Mouse (Mus musculus) spleen, adult 18-20 months (tissue): ENCODE results near the gene Cep63.
A peak's percentile ranks its signal among the peaks of the same experiment; 100 is the strongest.

Source experiments
- DNase-seq, 2 experiments: peaks; one replicate each; pipeline ENCODE4 v3.0.0; 2022; ENCODE audit warnings: mixed read lengths in 2 of 2

Cep63 gene

GRCm38 (mm10) chr9:102629052-102629451, 2.7 kb upstream of the Cep63 start:
- no peak for DNase-seq

- no peak for DNase-seq
These were observed 1.1 kb upstream of the Cep63 start for GRCm38 (mm10) chr9:102627442-102627841.

DNA sequence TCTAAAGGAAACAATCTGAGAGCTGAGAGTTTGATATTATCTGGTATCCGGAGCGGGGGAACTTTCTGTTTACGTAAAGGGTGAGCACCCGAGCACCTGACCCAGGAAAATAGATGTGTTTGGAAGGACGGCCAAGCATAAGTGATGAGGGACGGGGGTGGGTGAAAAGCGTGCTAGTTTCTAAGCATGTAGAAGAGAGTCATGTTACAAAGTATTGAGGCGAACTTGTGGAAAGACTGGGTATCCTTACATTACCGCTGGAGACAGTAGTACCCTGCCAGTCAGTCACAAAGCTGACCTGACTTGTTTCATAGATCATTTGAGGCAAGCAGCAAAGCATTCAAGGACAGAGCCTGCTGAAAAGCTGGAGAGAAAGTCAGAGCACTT, 498 bp upstream of the Cep63 start:
- no peak for DNase-seq

- peak in 1 of 2 experiments; percentile 10 for DNase-seq
These were observed 842 bp downstream of the Cep63 start for GRCm38 (mm10) chr9:102625401-102625982.

DNA sequence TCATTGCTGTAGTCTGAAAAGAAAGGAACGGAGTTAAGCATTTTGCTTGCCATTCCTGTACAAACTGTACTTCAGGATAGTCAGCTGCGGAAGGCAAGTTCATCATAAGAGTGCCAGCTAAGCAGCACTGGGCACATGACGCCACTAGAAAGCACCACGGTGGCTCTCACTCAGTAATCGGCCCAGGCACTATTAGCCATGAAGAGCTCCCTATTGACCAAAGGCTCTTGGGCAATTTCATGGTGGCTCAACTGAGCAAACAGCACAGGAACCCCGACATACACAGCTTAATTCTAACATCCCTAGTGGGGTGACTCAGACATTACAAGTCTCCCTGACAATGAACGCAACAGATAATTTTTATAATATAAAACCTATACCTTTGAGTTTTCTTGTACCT, 2.8 kb downstream of the Cep63 start:
- no peak for DNase-seq

- no peak for DNase-seq
These were observed 3.5 kb downstream of the Cep63 start for GRCm38 (mm10) chr9:102622876-102623275.

DNA sequence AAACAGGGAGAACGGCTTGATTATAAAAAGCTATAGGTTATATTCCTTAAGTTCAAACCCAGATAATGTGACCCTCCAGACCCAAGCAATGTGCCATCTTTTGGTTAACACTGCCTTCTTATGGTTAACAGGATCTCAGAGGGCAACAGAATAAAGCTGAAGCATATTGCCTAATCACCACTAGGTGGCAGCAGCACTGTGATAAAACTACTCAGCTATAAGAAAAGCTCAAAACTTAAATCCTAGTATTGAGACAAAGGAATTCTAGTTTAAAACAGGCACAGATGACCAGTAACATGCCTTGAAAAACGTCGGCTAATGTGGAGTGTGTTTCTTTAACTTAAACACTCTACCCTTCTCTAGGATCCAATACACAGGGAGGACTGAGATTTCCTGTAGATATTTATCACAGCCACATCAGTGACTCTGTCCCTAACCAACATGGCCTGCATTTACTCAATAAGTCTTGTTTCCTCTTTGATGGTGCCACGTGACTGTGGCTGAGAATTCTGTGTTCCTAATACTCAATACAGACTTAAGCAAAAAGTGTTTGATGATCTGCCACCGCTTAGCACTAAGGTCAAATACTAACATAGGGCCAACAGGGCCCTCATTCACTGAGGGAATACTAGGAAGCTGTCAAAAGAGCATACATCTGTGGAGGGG, 4.0 kb downstream of the Cep63 start:
- DNase-seq, result peak in 1 of 2 experiments; percentile 27

DNA sequence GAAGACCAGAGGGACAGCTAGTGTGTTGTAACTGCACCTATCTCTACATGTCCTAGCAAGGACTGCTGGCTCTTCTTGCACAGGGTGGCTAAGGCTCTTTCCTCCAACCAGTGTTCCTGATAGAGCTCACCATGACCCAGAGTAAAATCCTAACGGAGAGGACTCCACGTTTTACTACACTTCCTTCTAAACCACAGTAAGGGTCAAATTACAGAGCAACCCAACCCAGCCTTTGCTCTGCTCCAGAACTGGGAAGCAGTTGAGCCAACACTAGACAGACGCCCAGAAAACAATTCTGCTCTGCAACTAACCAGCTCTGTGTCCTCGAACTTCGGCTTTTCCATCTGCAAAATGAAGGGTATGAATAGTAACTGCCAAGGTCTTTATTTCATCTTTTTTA, 4.9 kb downstream of the Cep63 start:
- DNase-seq, result no peak

DNA sequence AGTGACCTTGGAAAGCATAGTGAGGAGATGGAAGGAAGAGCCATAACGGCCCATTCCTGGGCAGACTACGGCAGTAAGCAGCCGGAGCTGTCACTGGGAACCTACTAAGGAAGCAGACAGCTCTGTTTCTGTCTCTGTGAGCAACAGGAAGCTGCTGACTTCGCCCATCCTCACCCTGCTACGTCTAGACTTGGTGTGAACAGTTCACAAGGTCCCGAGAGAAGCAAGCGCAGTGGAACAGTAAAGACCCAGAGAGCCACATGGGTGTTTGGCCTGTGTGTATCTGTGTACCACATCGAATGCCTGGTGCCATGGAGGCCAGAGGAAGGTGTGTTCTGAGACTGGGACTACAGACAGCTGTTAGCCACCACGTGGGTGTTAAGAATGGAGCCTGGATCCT, 10.1 kb downstream of the Cep63 start:
- DNase-seq, result no peak

DNA sequence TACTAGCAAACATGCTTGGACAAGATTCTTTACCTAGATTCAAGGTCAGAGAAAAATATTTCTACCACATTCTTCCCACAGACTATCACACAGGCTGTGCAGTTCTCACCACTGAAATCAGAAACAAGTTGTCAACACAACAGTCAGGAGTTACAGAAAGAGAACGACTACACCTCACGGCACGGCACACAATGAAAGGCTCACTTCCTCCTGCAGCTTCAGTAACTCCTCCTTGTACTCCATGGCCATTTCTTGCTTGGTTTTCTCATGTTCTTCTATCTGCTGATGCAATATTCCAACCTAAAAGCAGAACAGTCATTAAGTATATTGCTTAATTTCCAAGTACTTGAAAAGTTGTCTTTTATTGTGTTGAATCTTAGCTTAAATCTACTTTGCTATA, 11.3 kb downstream of the Cep63 start:
- no peak for DNase-seq

- no peak for DNase-seq
These were observed 17.1 kb downstream of the Cep63 start for GRCm38 (mm10) chr9:102609221-102609620.

DNA sequence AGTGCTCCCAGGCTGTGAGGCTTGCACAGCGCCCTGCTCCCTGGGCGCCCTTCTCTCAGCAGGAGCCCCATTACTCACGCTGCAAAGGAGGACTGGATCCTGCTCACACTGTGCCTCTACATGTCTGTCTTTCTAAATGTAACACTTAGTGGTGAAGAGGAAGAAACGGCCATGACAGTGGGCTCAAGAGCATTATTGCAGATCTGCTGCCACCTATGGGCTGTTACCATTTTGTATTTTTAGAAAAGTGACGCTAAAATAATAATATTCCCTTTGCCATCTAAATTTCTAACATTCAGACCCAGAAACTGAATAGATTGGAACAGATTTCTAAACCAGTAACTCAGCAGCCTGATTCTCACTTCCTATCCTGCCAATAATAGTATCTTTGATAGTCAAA, 18.9 kb downstream of the Cep63 start:
- DNase-seq, result no peak

DNA sequence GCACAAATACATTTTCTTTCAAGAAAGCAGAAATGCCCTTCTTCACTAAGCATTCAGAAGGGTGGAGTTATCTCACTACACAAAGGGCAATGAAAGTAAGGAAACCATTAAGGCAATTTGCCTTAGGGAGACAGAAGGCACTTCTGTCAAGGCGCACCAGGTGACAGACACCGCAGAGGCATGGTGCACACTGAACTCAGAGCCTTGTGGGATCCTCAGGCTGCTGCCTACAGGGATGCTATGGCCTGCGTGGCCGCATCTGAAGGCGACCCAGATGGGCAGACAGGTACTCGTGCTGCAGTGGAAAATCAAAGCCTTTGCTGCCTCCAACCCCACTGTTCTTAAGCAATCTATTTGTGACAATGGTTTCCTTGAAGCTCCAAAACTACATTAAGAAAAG, 21.2 kb downstream of the Cep63 start:
- DNase-seq, result no peak

DNA sequence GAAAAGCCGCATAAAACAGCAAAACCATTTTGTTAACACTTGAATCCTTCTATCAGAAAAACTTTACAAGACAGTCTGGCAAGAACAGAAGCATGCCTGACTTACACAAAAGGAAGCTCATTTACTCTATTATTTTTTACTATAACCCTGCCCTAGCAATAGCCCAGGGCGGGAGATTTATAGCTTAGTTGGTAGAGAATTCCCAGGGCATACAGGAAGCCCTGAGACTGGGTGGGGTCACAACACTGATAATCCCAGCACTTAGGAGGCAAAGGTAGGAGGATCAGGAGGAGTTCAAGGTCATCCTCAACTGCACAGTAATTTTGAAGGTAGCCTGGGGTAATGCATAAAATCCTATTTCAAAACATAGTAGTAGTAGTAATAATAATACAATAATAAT, 24.7 kb downstream of the Cep63 start:
- DNase-seq, result no peak

DNA sequence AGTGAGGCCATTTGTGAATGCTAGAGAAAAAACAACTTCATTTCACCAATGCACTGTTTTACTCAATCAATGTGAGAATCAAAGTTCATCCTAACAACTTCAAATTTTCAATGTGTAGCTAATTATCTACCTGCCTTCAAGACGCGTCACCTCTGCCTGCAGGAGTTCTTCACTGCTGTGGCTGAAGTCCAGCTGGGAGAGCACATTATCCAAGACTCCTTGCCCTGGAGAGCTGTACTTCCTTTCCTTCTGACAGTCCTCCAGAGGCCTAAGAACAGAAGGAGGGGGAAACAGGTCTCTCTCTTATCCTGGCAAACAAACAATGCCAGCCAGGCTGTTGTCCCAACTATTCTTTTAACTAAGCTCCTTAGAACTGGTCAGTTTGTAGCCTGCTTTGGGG, 25.1 kb downstream of the Cep63 start:
- DNase-seq, result no peak

GRCm38 (mm10) chr9:102595662-102596436, 30.5 kb downstream of the Cep63 start:
- DNase-seq, result no peak

DNA sequence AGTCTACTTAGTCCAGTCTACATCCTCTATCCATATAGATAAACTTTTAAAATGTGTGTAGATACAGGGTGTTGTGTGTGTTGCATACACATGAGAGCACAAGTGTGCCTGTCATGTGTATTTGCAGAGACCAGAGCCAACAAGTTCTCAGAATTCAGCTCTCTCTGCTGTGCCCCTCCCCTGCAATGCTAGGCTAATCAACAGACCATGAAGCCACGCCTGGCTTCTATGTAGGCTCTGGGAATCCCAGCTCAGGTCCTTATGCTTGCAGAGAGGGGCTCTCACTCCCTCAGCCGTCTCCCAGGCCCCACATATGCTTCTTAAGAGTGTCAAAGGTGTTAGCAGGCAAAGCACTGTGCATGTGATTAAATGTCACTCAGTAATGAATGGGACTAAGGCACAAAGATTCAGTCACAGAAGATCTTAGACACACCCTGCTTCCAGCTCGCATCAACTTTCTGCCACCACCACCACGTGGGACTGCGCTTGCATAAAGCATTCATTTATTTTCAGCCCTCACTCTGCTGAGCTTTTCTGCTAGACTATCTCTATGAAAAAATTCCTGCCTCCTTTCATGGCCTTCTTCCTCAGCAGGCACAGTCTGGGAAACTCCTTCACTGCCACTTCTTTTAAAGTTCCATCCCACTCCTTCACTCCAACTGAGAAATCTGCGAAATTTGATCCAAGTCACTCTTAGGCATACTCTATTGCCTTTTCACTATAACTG, 31.5 kb downstream of the Cep63 start:
- no peak for DNase-seq

- no peak for DNase-seq
These were observed 39.0 kb downstream of the Cep63 start for GRCm38 (mm10) chr9:102587347-102587746.

DNA sequence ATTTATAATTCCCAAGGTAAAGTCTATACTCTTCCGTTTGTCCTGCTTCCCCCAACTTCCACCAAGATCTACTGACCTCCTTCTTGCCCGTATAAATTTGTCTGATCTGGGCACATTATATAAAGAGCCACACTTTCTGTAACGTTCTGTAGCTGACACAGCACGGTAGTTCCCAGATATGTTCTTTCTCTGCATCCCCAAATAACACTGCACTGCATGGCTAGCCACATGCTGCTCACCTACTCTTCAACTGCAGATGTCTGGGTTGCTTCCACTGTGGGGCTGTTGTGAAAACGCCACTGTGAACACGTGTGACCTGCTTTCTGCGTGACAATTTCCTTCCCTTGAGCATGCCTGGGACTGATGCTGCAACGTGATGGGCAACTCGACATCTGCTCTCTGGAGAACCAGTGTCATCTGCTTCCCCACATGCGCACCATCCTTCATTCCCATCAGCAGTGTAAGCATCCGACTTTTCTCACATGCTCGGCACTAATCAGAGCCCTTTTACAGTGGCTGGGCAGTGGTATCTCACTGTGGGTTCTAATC, 44.3 kb downstream of the Cep63 start:
- no peak for DNase-seq

GRCm38 (mm10) chr9:102577480-102577879, 48.9 kb downstream of the Cep63 start:
- no peak for DNase-seq

DNA sequence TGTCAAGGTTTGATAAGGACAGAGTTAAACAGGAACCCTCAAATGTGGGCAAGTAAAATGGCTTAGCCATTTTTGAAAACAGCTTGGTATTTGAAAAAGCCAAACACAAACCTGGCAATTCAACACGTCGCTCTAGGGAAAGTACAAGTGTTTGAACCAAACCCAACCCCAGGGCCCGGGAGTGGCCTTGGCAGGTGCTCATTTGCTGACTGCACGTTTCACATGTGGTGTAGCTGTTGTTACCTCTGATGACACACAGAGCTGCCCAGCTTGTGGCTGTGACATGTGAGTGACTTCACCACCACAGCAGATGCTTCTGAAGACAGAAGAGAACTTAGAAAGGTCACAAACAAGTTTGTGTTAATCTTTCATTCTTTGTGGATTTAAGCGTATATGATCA, 53.4 kb downstream of the Cep63 start:
- DNase-seq, result no peak

- no peak for DNase-seq
These were observed 67.9 kb downstream of the Cep63 start for GRCm38 (mm10) chr9:102558463-102558862.

- DNase-seq, result no peak
These were observed 72.6 kb downstream of the Cep63 start for GRCm38 (mm10) chr9:102553781-102554180.
